Mouse (Mus musculus): ENCODE results near the gene Cd200. TPM values are rescaled to one million over a fixed set of nuclear protein-coding genes. Genes with fewer than 3 reads are reported as not detected.
"Not testable (repeated sequence)": the region's sequence is repeated elsewhere in the genome, so short reads cannot be mapped to it uniquely, and the experiment has no call there.

Cd200 gene
- 332 and 392 TPM in 2 replicates for polyA plus RNA-seq (2014; fragmentation: Nextera tagmentation; extraction: Ambion mirVana)

- Histone ChIP-seq H3K9ac (replicated peaks; ENCODE audit: low read depth, low read length) (peak within 1 kb of the TSS; percentile 96), H3K27me3 (ENCODE audit: control insufficient read depth, insufficient read depth, low read length) (no peaks in the 10 kb centered on the region), H3K36me3 (ENCODE audit: control insufficient read depth, insufficient read depth, low read length) (no peaks in the 10 kb centered on the region), H3K9me3 (ENCODE audit: control insufficient read depth, low read length) (no peaks in the 10 kb centered on the region), H3K4me2 (ENCODE audit: low read depth, low read length) (peak within 1 kb of the TSS; percentile 53), H3K4me1 (ENCODE audit: control insufficient read depth, insufficient read depth, low read length) (no peaks in the 10 kb centered on the region; the same call in 1 of the 2 replicates), H3K4me3 (ENCODE audit: low read depth, low read length) (peak within 1 kb of the TSS; percentile 76), H3K27ac (ENCODE audit: low read depth, low read length) (peak within 1 kb of the TSS; percentile 97)
- ATAC-seq (ENCODE audit: low read depth) = peak; percentile 98
- under 1% methylated on average over 27 of the region's 28 CpGs for WGBS
Measured at GRCm38 (mm10) chr16:45408425-45409063, at the start of gene Cd200. Gene Cd200, minus strand, starts transcription at chr16:45409053.

- no peak overlapping the region for H3K4me3 ChIP-seq (ENCODE audit: low read depth, low read length)
- no peak for ATAC-seq (ENCODE audit: low read depth)
- no peaks in the 10 kb centered on the region for H3K4me1 ChIP-seq (ENCODE audit: control insufficient read depth, insufficient read depth, low read length)
- H3K9me3 ChIP-seq (ENCODE audit: control insufficient read depth, low read length) = no peaks in the 10 kb centered on the region
- H3K27ac ChIP-seq (ENCODE audit: low read depth, low read length) = no peak overlapping the region
- no peaks in the 10 kb centered on the region for H3K27me3 ChIP-seq (ENCODE audit: control insufficient read depth, insufficient read depth, low read length)
- no peak overlapping the region for H3K4me2 ChIP-seq (ENCODE audit: low read depth, low read length)
- H3K9ac ChIP-seq (replicated peaks; ENCODE audit: low read depth, low read length) = no peak overlapping the region
- H3K36me3 ChIP-seq (ENCODE audit: control insufficient read depth, insufficient read depth, low read length) = no peaks in the 10 kb centered on the region
Measured at GRCm38 (mm10) chr16:45454762-45455161, 45.9 kb upstream of the Cd200 start.

GRCm38 (mm10) chr16:45437230-45437739, 28.4 kb upstream of the Cd200 start:
- H3K9ac ChIP-seq (replicated peaks; ENCODE audit: low read depth, low read length) = no peak overlapping the region
- H3K9me3 ChIP-seq (ENCODE audit: control insufficient read depth, low read length) = no peaks in the 10 kb centered on the region
- H3K4me1 ChIP-seq (ENCODE audit: control insufficient read depth, insufficient read depth, low read length) = no peaks in the 10 kb centered on the region
- 88% methylated on average over 1 of the region's 1 CpGs for WGBS
- ATAC-seq (ENCODE audit: low read depth) = peak; percentile 11; the same call in 1 of the 2 replicates
- H3K27ac ChIP-seq (ENCODE audit: low read depth, low read length) = no peak overlapping the region
- H3K4me2 ChIP-seq (ENCODE audit: low read depth, low read length) = no peak overlapping the region
- H3K4me3 ChIP-seq (ENCODE audit: low read depth, low read length) = no peak overlapping the region
- no peaks in the 10 kb centered on the region for H3K27me3 ChIP-seq (ENCODE audit: control insufficient read depth, insufficient read depth, low read length)
- no peaks in the 10 kb centered on the region for H3K36me3 ChIP-seq (ENCODE audit: control insufficient read depth, insufficient read depth, low read length)

- no peak for ATAC-seq (ENCODE audit: low read depth)
- Histone ChIP-seq H3K4me2 (ENCODE audit: low read depth, low read length) (no peak overlapping the region), H3K9me3 (ENCODE audit: control insufficient read depth, low read length) (no peaks in the 10 kb centered on the region), H3K36me3 (ENCODE audit: control insufficient read depth, insufficient read depth, low read length) (no peaks in the 10 kb centered on the region), H3K4me1 (ENCODE audit: control insufficient read depth, insufficient read depth, low read length) (no peaks in the 10 kb centered on the region), H3K27ac (ENCODE audit: low read depth, low read length) (no peak overlapping the region), H3K9ac (replicated peaks; ENCODE audit: low read depth, low read length) (no peak overlapping the region), H3K27me3 (ENCODE audit: control insufficient read depth, insufficient read depth, low read length) (no peaks in the 10 kb centered on the region), H3K4me3 (ENCODE audit: low read depth, low read length) (no peak overlapping the region)
Measured at GRCm38 (mm10) chr16:45435591-45435990, 26.7 kb upstream of the Cd200 start.

- no peak for ATAC-seq (ENCODE audit: low read depth)
- no peaks in the 10 kb centered on the region for H3K36me3 ChIP-seq (ENCODE audit: control insufficient read depth, insufficient read depth, low read length)
- no peaks in the 10 kb centered on the region for H3K4me1 ChIP-seq (ENCODE audit: control insufficient read depth, insufficient read depth, low read length)
- no peaks in the 10 kb centered on the region for H3K27me3 ChIP-seq (ENCODE audit: control insufficient read depth, insufficient read depth, low read length)
- no peak overlapping the region for H3K4me2 ChIP-seq (ENCODE audit: low read depth, low read length)
- H3K4me3 ChIP-seq (ENCODE audit: low read depth, low read length) = no peak overlapping the region
- 90% methylated on average over 9 of the region's 9 CpGs for WGBS
- no peaks in the 10 kb centered on the region for H3K9me3 ChIP-seq (ENCODE audit: control insufficient read depth, low read length)
- no peak overlapping the region for H3K27ac ChIP-seq (ENCODE audit: low read depth, low read length)
- H3K9ac ChIP-seq (replicated peaks; ENCODE audit: low read depth, low read length) = no peak overlapping the region
Measured at GRCm38 (mm10) chr16:45427651-45428050, 18.8 kb upstream of the Cd200 start.

GRCm38 (mm10) chr16:45413497-45413896, 4.6 kb upstream of the Cd200 start:
- Histone ChIP-seq H3K4me1 (ENCODE audit: control insufficient read depth, insufficient read depth, low read length) (no peaks in the 10 kb centered on the region), H3K27me3 (ENCODE audit: control insufficient read depth, insufficient read depth, low read length) (no peaks in the 10 kb centered on the region), H3K27ac (ENCODE audit: low read depth, low read length) (no peak overlapping the region), H3K9me3 (ENCODE audit: control insufficient read depth, low read length) (no peaks in the 10 kb centered on the region), H3K36me3 (ENCODE audit: control insufficient read depth, insufficient read depth, low read length) (no peaks in the 10 kb centered on the region), H3K4me3 (ENCODE audit: low read depth, low read length) (no peak overlapping the region), H3K9ac (replicated peaks; ENCODE audit: low read depth, low read length) (no peak overlapping the region), H3K4me2 (ENCODE audit: low read depth, low read length) (no peak overlapping the region)
- no peak for ATAC-seq (ENCODE audit: low read depth)

- Histone ChIP-seq H3K4me2 (ENCODE audit: low read depth, low read length) (peak overlapping the region; percentile 53), H3K4me3 (ENCODE audit: low read depth, low read length) (peak overlapping the region; percentile 76), H3K9ac (replicated peaks; ENCODE audit: low read depth, low read length) (peak overlapping the region; percentile 96), H3K27ac (ENCODE audit: low read depth, low read length) (peak overlapping the region; percentile 97)
- H3K27me3 ChIP-seq (ENCODE audit: control insufficient read depth, insufficient read depth, low read length); H3K36me3 ChIP-seq (ENCODE audit: control insufficient read depth, insufficient read depth, low read length); H3K4me1 ChIP-seq (ENCODE audit: control insufficient read depth, insufficient read depth, low read length); H3K9me3 ChIP-seq (ENCODE audit: control insufficient read depth, low read length): not testable (repeated sequence)
- WGBS = 32% methylated on average over 7 of the region's 7 CpGs
- ATAC-seq (ENCODE audit: low read depth) = peak; percentile 36
Measured at GRCm38 (mm10) chr16:45409064-45409446, 202 bp upstream of the Cd200 start.

GRCm38 (mm10) chr16:45407645-45408400, 1.0 kb downstream of the Cd200 start:
- no peaks in the 10 kb centered on the region for H3K36me3 ChIP-seq (ENCODE audit: control insufficient read depth, insufficient read depth, low read length)
- 25% methylated on average over 9 of the region's 9 CpGs for WGBS
- H3K4me2 ChIP-seq (ENCODE audit: low read depth, low read length) = peak overlapping the region; percentile 53
- no peaks in the 10 kb centered on the region; the same call in 1 of the 2 replicates for H3K4me1 ChIP-seq (ENCODE audit: control insufficient read depth, insufficient read depth, low read length)
- no peaks in the 10 kb centered on the region for H3K27me3 ChIP-seq (ENCODE audit: control insufficient read depth, insufficient read depth, low read length)
- H3K9me3 ChIP-seq (ENCODE audit: control insufficient read depth, low read length) = no peaks in the 10 kb centered on the region
- peak overlapping the region; percentile 96 for H3K9ac ChIP-seq (replicated peaks; ENCODE audit: low read depth, low read length)
- ATAC-seq (ENCODE audit: low read depth) = no peak
- H3K4me3 ChIP-seq (ENCODE audit: low read depth, low read length) = peak overlapping the region; percentile 76
- H3K27ac ChIP-seq (ENCODE audit: low read depth, low read length) = peak overlapping the region; percentile 97

GRCm38 (mm10) chr16:45407091-45407490, 1.8 kb downstream of the Cd200 start:
- WGBS = 76% methylated on average over 5 of the region's 5 CpGs
- Histone ChIP-seq H3K27me3 (ENCODE audit: control insufficient read depth, insufficient read depth, low read length) (no peaks in the 10 kb centered on the region), H3K4me2 (ENCODE audit: low read depth, low read length) (peak overlapping the region; percentile 53)

More at GRCm38 (mm10) chr16:45407091-45407490, 1.8 kb downstream of the Cd200 start:
- ATAC-seq (ENCODE audit: low read depth) = no peak
- Histone ChIP-seq H3K27ac (ENCODE audit: low read depth, low read length) (peak overlapping the region; percentile 97), H3K9me3 (ENCODE audit: control insufficient read depth, low read length) (no peaks in the 10 kb centered on the region), H3K9ac (replicated peaks; ENCODE audit: low read depth, low read length) (peak overlapping the region; percentile 96), H3K4me1 (ENCODE audit: control insufficient read depth, insufficient read depth, low read length) (no peaks in the 10 kb centered on the region; the same call in 1 of the 2 replicates), H3K36me3 (ENCODE audit: control insufficient read depth, insufficient read depth, low read length) (no peaks in the 10 kb centered on the region), H3K4me3 (ENCODE audit: low read depth, low read length) (peak overlapping the region; percentile 76)

Data from neural tube, embryonic 14.5 days (tissue).